Mouse (Mus musculus) liver, embryonic 16.5 days (tissue): ENCODE results near the gene Evx2. TPM values are rescaled to one million over a fixed set of nuclear protein-coding genes. Genes with fewer than 3 reads are reported as not detected.

Source experiments
- ATAC-seq: fragments of 200-750 bp; cut with Nextera tagmentation; 2 replicates; pipeline ENCODE4 v1.8.0; 2017; ENCODE audit warnings: low read depth, mild to moderate bottlenecking, moderate number of reproducible peaks, moderate library complexity
- H3K27ac ChIP-seq: fragments of 300-500 bp; sonication (generic); 2 replicates; pipeline ENCODE4 v1.5.1; 2014; ENCODE audit warnings: mild to moderate bottlenecking, low read length
- H3K27me3 ChIP-seq: fragments of 300-500 bp; sonication (generic); 2 replicates; pipeline ENCODE4 v1.6.1; 2014; ENCODE audit warnings: low read depth, low read length, mixed read lengths; ENCODE audit not compliant: control insufficient read depth, insufficient read depth
- H3K36me3 ChIP-seq: fragments of 300-500 bp; sonication (generic); 2 replicates; pipeline ENCODE4 v1.6.1; 2014; ENCODE audit warnings: mild to moderate bottlenecking; ENCODE audit not compliant: control insufficient read depth, insufficient read depth
- H3K4me1 ChIP-seq: fragments of 300-500 bp; sonication (generic); 2 replicates; pipeline ENCODE4 v1.6.1; 2014; ENCODE audit warnings: low read depth, low read length, mixed read lengths; ENCODE audit not compliant: control insufficient read depth
- H3K4me2 ChIP-seq: fragments of 300-500 bp; sonication (generic); 2 replicates; pipeline ENCODE4 v1.6.1; 2014; ENCODE audit warnings: low read depth, low read length, mixed read lengths
- H3K4me3 ChIP-seq: fragments of 300-500 bp; sonication (generic); 2 replicates; pipeline ENCODE4 v1.5.1; 2014; ENCODE audit warnings: low read depth, mild to moderate bottlenecking, low read length
- H3K9ac ChIP-seq: fragments of 300-500 bp; sonication (generic); 2 replicates; pipeline ENCODE4 v1.6.1; 2014; ENCODE audit warnings: low read depth, low read length
- H3K9me3 ChIP-seq: fragments of 300-500 bp; sonication (generic); replicated peaks from 2 replicates; pipeline ENCODE4 v1.6.1; 2016; ENCODE audit warnings: low read length; ENCODE audit not compliant: control insufficient read depth
- WGBS: fragments of 180-500 bp; shearing (Covaris S2); extraction: QIAGEN DNeasy Blood & Tissue Kit; methylation state at CpG from one replicate; pipeline ENCODE4 v1.1.7; 2014; ENCODE audit not compliant: insufficient replicate concordance; 5-methylcytosine and 5-hydroxymethylcytosine counted together
- polyA plus RNA-seq: library from polyadenylated mRNA; unstranded; fragments of >200 nt; fragmentation: Nextera tagmentation; extraction: Ambion mirVana; gene quantifications from 2 replicates; pipeline ENCODE4 v1.2.1, GENCODE M21; 2015

The Evx2 gene
- polyA plus RNA-seq, 1 experiment from 2014 or later, result not detected

DNA sequence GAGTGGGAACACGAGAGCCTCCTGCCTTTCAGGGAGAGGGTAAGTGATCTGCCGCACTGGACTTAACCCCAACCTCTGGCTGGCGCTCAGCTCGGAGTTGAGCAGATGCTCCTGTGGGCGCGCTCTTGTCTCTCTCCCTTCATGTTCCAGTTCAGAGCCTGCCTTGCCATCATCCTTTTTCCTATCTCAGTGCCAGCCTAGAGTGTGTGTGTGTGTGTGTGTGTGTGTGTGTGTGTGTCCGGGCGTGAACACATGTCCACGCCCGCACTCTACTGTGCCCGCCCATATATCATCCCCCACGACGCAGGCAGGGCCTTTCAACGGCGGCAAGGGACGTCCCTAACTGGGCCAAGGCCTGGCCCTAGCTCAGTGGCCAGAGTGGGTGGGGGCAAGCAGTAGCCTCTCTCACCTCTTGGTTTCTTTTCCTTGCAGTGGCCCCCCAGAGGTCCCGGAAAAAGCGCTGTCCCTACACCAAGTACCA lies 24.2 kb upstream of the Evx2 start:
- H3K4me2 ChIP-seq, result no peak overlapping the region
- H3K4me3 ChIP-seq, result no peak overlapping the region
- H3K4me1 ChIP-seq, result peaks cover 3% of the 10 kb centered on the region
- H3K9ac ChIP-seq, result no peak overlapping the region
- H3K36me3 ChIP-seq, result no peaks in the 10 kb centered on the region
- ATAC-seq, result no peak
- H3K27ac ChIP-seq, result no peak overlapping the region
- peaks cover 95% of the 10 kb centered on the region for H3K27me3 ChIP-seq
- WGBS, result 3% methylated on average over 18 of the region's 18 CpGs
- no peaks in the 10 kb centered on the region for H3K9me3 ChIP-seq

GRCm38 (mm10) chr2:74682796-74683195 lies 23.4 kb upstream of the Evx2 start:
- Histone ChIP-seq H3K4me2 (no peak overlapping the region), H3K4me1 (peaks cover 3% of the 10 kb centered on the region), H3K36me3 (no peaks in the 10 kb centered on the region), H3K9ac (no peak overlapping the region), H3K4me3 (no peak overlapping the region), H3K27me3 (peaks cover 94% of the 10 kb centered on the region), H3K27ac (no peak overlapping the region), H3K9me3 (no peaks in the 10 kb centered on the region)
- WGBS, result 2% methylated on average over 43 of the region's 51 CpGs
- ATAC-seq, result no peak

- peaks cover 3% of the 10 kb centered on the region for H3K4me1 ChIP-seq
- H3K27ac ChIP-seq, result no peak overlapping the region
- H3K36me3 ChIP-seq, result no peaks in the 10 kb centered on the region
- no peak overlapping the region for H3K4me2 ChIP-seq
- WGBS, result under 1% methylated on average over 73 of the region's 78 CpGs
- no peak overlapping the region; the same call in 1 of the 2 replicates for H3K4me3 ChIP-seq
- ATAC-seq, result no peak
- H3K27me3 ChIP-seq, result peaks cover 92% of the 10 kb centered on the region
- no peaks in the 10 kb centered on the region for H3K9me3 ChIP-seq
- no peak overlapping the region for H3K9ac ChIP-seq
Observed at GRCm38 (mm10) chr2:74681594-74682531, 22.5 kb upstream of the Evx2 start.

DNA sequence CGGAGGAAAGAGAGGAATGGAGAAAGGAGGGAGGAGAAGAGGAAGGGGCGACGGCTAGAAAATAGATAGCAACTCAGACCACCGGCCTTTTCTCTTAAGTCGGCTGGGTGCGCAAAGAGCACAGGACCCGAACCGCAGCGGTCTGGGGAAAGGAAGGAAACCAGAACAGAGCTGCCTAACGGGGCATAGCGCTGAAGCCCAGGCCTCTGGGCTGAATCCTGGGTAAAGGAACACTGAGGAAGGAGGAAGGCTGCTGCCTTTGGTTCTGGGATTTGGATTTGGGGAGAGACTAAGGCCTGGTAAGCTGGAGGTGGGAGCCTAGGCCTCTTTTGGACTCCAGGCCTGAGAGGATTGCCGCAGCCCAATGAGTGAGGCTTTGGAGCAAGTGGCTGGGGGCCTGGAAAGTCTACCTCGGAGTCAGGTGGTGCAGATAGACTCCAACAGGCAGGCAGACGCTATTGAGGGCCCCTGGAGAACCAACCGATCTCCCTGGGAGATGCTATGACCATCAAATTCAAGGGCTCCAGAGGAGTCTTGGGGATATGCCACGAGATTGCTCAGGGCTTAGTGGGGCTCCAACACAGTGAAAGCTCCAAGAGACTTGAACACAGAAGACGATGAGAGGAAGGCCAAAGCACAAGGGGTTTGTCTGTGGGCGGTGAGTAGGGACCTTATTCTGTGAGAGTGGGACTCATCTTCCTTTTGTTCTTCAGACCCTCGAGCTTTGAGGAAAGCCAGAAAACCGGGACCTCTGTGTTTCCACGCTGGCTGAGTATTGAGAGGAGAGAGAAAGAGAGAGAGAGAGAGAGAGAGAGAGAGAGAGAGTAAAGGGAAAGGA lies 21.4 kb upstream of the Evx2 start:
- Histone ChIP-seq H3K4me3 (no peak overlapping the region), H3K27me3 (peaks cover 95% of the 10 kb centered on the region), H3K9ac (no peak overlapping the region), H3K4me2 (no peak overlapping the region), H3K4me1 (peaks cover 3% of the 10 kb centered on the region), H3K36me3 (no peaks in the 10 kb centered on the region), H3K9me3 (no peaks in the 10 kb centered on the region), H3K27ac (no peak overlapping the region)
- 2% methylated on average over 21 of the region's 21 CpGs for WGBS
- ATAC-seq, result no peak

- 1% methylated on average over 23 of the region's 23 CpGs for WGBS
- peaks cover 97% of the 10 kb centered on the region for H3K27me3 ChIP-seq
Observed at GRCm38 (mm10) chr2:74679980-74680379, 20.6 kb upstream of the Evx2 start.

DNA sequence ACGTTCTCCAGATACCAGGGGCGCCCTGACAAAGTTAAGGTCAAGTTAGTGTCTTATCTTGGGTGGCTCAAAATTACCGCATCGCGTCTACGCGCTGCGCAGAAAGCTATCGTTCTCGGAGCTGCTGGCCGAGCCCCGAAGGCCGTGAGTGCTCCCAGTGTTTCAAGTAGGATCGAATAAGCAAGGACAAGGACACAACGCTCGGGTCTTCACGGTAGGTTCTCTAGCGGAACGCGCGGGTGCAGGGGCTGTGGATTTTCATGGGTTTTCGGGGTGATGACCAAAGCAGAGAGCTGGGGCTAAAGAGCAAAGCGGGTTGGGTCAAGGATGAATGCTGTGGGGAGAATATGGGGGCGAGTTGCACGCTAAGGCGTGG lies 20.2 kb upstream of the Evx2 start:
- Histone ChIP-seq H3K4me2 (no peak overlapping the region), H3K27ac (no peak overlapping the region), H3K4me3 (no peak overlapping the region), H3K36me3 (no peaks in the 10 kb centered on the region), H3K4me1 (peaks cover 3% of the 10 kb centered on the region), H3K9me3 (no peaks in the 10 kb centered on the region), H3K27me3 (peaks cover 97% of the 10 kb centered on the region), H3K9ac (no peak overlapping the region)
- under 1% methylated on average over 26 of the region's 26 CpGs for WGBS
- ATAC-seq, result no peak

More at GRCm38 (mm10) chr2:74679980-74680379, 20.6 kb upstream of the Evx2 start:
- Histone ChIP-seq H3K9me3 (no peaks in the 10 kb centered on the region), H3K9ac (no peak overlapping the region), H3K27ac (no peak overlapping the region), H3K4me3 (no peak overlapping the region), H3K36me3 (no peaks in the 10 kb centered on the region), H3K4me1 (peaks cover 3% of the 10 kb centered on the region), H3K4me2 (no peak overlapping the region)
- ATAC-seq, result no peak

DNA sequence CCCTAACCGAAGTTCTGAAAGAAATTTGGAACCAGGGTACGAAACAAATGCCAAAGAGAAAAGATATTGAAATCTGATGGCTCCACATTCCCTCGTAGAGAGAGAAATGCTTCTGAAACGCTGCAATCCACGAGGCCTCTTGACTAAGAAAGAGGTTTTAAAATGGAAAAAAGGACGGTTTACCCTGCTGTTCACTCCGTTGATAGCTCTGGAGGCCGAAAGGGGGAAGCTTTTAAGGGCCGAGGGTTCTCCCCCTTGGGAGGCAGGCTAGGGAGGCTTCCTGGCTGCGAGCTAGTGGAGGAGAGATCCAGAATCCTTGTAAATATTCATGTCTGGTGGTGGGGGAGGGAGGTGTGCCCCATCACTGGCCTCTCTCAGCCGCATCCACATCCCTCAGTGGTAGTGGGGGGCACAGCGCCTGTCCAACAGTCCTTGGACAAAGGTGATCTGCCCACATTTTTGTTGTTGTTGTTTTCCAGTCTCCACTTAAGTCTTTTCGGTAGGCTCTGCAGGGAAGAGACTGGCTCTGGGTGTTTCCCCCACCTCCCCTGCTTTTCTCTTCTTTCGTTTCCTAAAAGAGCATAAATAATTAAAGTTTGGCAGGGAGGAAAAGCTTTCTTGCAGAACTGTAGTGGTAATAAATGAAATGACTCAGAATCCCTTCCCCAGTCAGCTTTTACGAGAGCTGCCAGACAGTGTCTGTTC lies 19.7 kb upstream of the Evx2 start, which contains the start of gene Hoxd11:
Hoxd11 (plus strand) TSS at position 667 of the 705 bp plus-strand sequence.
- H3K9me3 ChIP-seq, result no peaks in the 10 kb centered on the region
- H3K27me3 ChIP-seq, result peaks cover 97% of the 10 kb centered on the region
- H3K36me3 ChIP-seq, result no peaks in the 10 kb centered on the region
- no peak within 1 kb of the TSS for H3K9ac ChIP-seq
- H3K4me1 ChIP-seq, result peaks cover 3% of the 10 kb centered on the region
- H3K4me3 ChIP-seq, result no peak within 1 kb of the TSS
- WGBS, result 1% methylated on average over 15 of the region's 15 CpGs
- H3K27ac ChIP-seq, result no peak within 1 kb of the TSS
- H3K4me2 ChIP-seq, result no peak within 1 kb of the TSS
- no peak for ATAC-seq

GRCm38 (mm10) chr2:74677106-74677505 lies 17.7 kb upstream of the Evx2 start:
- H3K36me3 ChIP-seq, result no peaks in the 10 kb centered on the region
- WGBS, result 13% methylated on average over 2 of the region's 2 CpGs
- no peaks in the 10 kb centered on the region for H3K9me3 ChIP-seq
- ATAC-seq, result no peak
- H3K27ac ChIP-seq, result no peak overlapping the region
- no peak overlapping the region for H3K4me2 ChIP-seq
- H3K27me3 ChIP-seq, result peaks cover 97% of the 10 kb centered on the region
- no peak overlapping the region for H3K4me3 ChIP-seq
- no peaks in the 10 kb centered on the region for H3K4me1 ChIP-seq
- H3K9ac ChIP-seq, result no peak overlapping the region
